Mouse (Mus musculus) embryonic fibroblast, embryonic 13.5 days (primary cell): ENCODE measurements at regions not wholly inside any gene's neighbourhood (a gene's known extent, or its start where the extent isn't known, plus 50 kb on each side); places are given as distances from the start of the nearest gene placed in this dataset.

Experiments used
- CTCF ChIP-seq: IDR thresholded peaks from 2 replicates; pipeline ENCODE4 v1.5.1; 2011; ENCODE audit warnings: mild to moderate bottlenecking, control low read depth, low read length, moderate library complexity, borderline replicate concordance; ENCODE audit not compliant: insufficient read depth
- POLR2A ChIP-seq: IDR thresholded peaks from 2 replicates; pipeline ENCODE4 v1.6.1; 2011; ENCODE audit warnings: low read depth, mild to moderate bottlenecking, control low read depth, low read length, moderate library complexity

GRCm38 (mm10) chr2:149512870-149513269, 108.0 kb downstream of the Cst10 start:
- TF ChIP-seq CTCF (no peak), POLR2A (no peak)
